Mouse (Mus musculus): ENCODE data around the gene Akap6. TPM values are rescaled to one million over a fixed set of nuclear protein-coding genes. Genes with fewer than 3 reads are reported as not detected.

The Akap6 gene
- polyA plus RNA-seq, 1 experiment from 2014 or later: 0.03 TPM

- no peak for DNase-seq
- H3K9me3 ChIP-seq (replicated peaks): no peaks in the 10 kb centered on the region
- H3K27me3 ChIP-seq: peaks cover 4% of the 10 kb centered on the region; the same call in 1 of the 2 replicates
- H3K36me3 ChIP-seq: no peaks in the 10 kb centered on the region
- H3K9ac ChIP-seq: no peak overlapping the region
- WGBS (ENCODE audit: insufficient replicate concordance): 21% methylated on average over 8 of the region's 8 CpGs
- no peak overlapping the region for H3K4me2 ChIP-seq
- no peak overlapping the region for H3K4me3 ChIP-seq (replicated peaks)
- ATAC-seq (ENCODE audit: low read depth): no peak
- no peaks in the 10 kb centered on the region for H3K4me1 ChIP-seq (replicated peaks)
- H3K27ac ChIP-seq: no peak overlapping the region
Observed at GRCm38 (mm10) chr12:52790350-52790768, 91.2 kb downstream of the Akap6 start.

GRCm38 (mm10) chr12:52794131-52794530 lies 94.9 kb downstream of the Akap6 start:
- H3K4me1 ChIP-seq (replicated peaks): no peaks in the 10 kb centered on the region
- no peak for ATAC-seq (ENCODE audit: low read depth)
- H3K9ac ChIP-seq: no peak overlapping the region
- H3K4me3 ChIP-seq (replicated peaks): no peak overlapping the region
- no peak for DNase-seq
- no peaks in the 10 kb centered on the region for H3K9me3 ChIP-seq (replicated peaks)
- H3K27me3 ChIP-seq: peaks cover 2% of the 10 kb centered on the region; the same call in 1 of the 2 replicates
- H3K36me3 ChIP-seq: no peaks in the 10 kb centered on the region
- H3K4me2 ChIP-seq: no peak overlapping the region
- H3K27ac ChIP-seq: no peak overlapping the region
- WGBS (ENCODE audit: insufficient replicate concordance): 75% methylated on average over 4 of the region's 4 CpGs

- ATAC-seq (ENCODE audit: low read depth) (no peak), DNase-seq (no peak)
- Histone ChIP-seq H3K27me3 (no peaks in the 10 kb centered on the region), H3K9ac (no peak overlapping the region), H3K36me3 (no peaks in the 10 kb centered on the region), H3K4me3 (replicated peaks) (no peak overlapping the region), H3K4me2 (no peak overlapping the region), H3K9me3 (replicated peaks) (no peaks in the 10 kb centered on the region), H3K4me1 (replicated peaks) (no peaks in the 10 kb centered on the region), H3K27ac (no peak overlapping the region)
- WGBS (ENCODE audit: insufficient replicate concordance): 74% methylated on average over 18 of the region's 18 CpGs
Observed at GRCm38 (mm10) chr12:52795551-52796470, 96.6 kb downstream of the Akap6 start.

GRCm38 (mm10) chr12:52796471-52796795 lies 97.2 kb downstream of the Akap6 start:
- no peak for ATAC-seq (ENCODE audit: low read depth)
- Histone ChIP-seq H3K36me3 (no peaks in the 10 kb centered on the region), H3K9ac (no peak overlapping the region), H3K4me3 (replicated peaks) (no peak overlapping the region), H3K27me3 (no peaks in the 10 kb centered on the region), H3K9me3 (replicated peaks) (no peaks in the 10 kb centered on the region), H3K4me2 (no peak overlapping the region), H3K4me1 (replicated peaks) (no peaks in the 10 kb centered on the region), H3K27ac (no peak overlapping the region)
- WGBS (ENCODE audit: insufficient replicate concordance): 50% methylated on average over 4 of the region's 4 CpGs
- no peak for DNase-seq

- DNase-seq (no peak), ATAC-seq (ENCODE audit: low read depth) (no peak)
- no peak overlapping the region for H3K4me3 ChIP-seq (replicated peaks)
- H3K9me3 ChIP-seq (replicated peaks): no peaks in the 10 kb centered on the region
- no peaks in the 10 kb centered on the region for H3K4me1 ChIP-seq (replicated peaks)
- no peak overlapping the region for H3K9ac ChIP-seq
- WGBS (ENCODE audit: insufficient replicate concordance): 68% methylated on average over 9 of the region's 9 CpGs
- H3K27ac ChIP-seq: no peak overlapping the region
- H3K27me3 ChIP-seq: no peaks in the 10 kb centered on the region
- H3K36me3 ChIP-seq: no peaks in the 10 kb centered on the region
- no peak overlapping the region for H3K4me2 ChIP-seq
Observed at GRCm38 (mm10) chr12:52799717-52800116, 100.5 kb downstream of the Akap6 start.

- H3K4me3 ChIP-seq (replicated peaks): no peak overlapping the region
Observed at GRCm38 (mm10) chr12:52806273-52806672, 107.1 kb downstream of the Akap6 start.

GRCm38 (mm10) chr12:52818588-52818987 lies 119.4 kb downstream of the Akap6 start:
- Histone ChIP-seq H3K4me2 (no peak overlapping the region), H3K9me3 (replicated peaks) (no peaks in the 10 kb centered on the region), H3K27ac (no peak overlapping the region), H3K9ac (no peak overlapping the region), H3K27me3 (no peaks in the 10 kb centered on the region), H3K4me3 (replicated peaks) (no peak overlapping the region), H3K36me3 (no peaks in the 10 kb centered on the region), H3K4me1 (replicated peaks) (0 out of 2 replicates have a peak, but pooled peaks cover 2% of the 10 kb centered on the region)
- no peak for DNase-seq
- ATAC-seq (ENCODE audit: low read depth): no peak
- 33% methylated on average over 7 of the region's 7 CpGs for WGBS (ENCODE audit: insufficient replicate concordance)

More at GRCm38 (mm10) chr12:52806273-52806672, 107.1 kb downstream of the Akap6 start:
- H3K36me3 ChIP-seq: no peaks in the 10 kb centered on the region
- H3K4me2 ChIP-seq: no peak overlapping the region
- no peak overlapping the region for H3K27ac ChIP-seq
- no peak for ATAC-seq (ENCODE audit: low read depth)
- no peaks in the 10 kb centered on the region for H3K9me3 ChIP-seq (replicated peaks)
- no peaks in the 10 kb centered on the region for H3K27me3 ChIP-seq
- H3K4me1 ChIP-seq (replicated peaks): no peaks in the 10 kb centered on the region
- DNase-seq: no peak
- H3K9ac ChIP-seq: no peak overlapping the region
- WGBS (ENCODE audit: insufficient replicate concordance): 55% methylated on average over 3 of the region's 3 CpGs

- 56% methylated on average over 5 of the region's 5 CpGs for WGBS (ENCODE audit: insufficient replicate concordance)
- no peak for ATAC-seq (ENCODE audit: low read depth)
Observed at GRCm38 (mm10) chr12:52824774-52825173, 125.6 kb downstream of the Akap6 start.

GRCm38 (mm10) chr12:52828944-52829736 lies 130.0 kb downstream of the Akap6 start:
- Histone ChIP-seq H3K4me3 (replicated peaks) (no peak overlapping the region), H3K4me2 (no peak overlapping the region), H3K27me3 (no peaks in the 10 kb centered on the region), H3K27ac (no peak overlapping the region), H3K4me1 (replicated peaks) (no peaks in the 10 kb centered on the region), H3K9me3 (replicated peaks) (no peaks in the 10 kb centered on the region), H3K9ac (no peak overlapping the region), H3K36me3 (no peaks in the 10 kb centered on the region)
- 19% methylated on average over 14 of the region's 14 CpGs for WGBS (ENCODE audit: insufficient replicate concordance)
- ATAC-seq (ENCODE audit: low read depth): no peak
- DNase-seq: no peak

More at GRCm38 (mm10) chr12:52824774-52825173, 125.6 kb downstream of the Akap6 start:
- Histone ChIP-seq H3K36me3 (no peaks in the 10 kb centered on the region), H3K9ac (no peak overlapping the region), H3K27me3 (no peaks in the 10 kb centered on the region), H3K27ac (no peak overlapping the region), H3K4me1 (replicated peaks) (no peaks in the 10 kb centered on the region), H3K9me3 (replicated peaks) (no peaks in the 10 kb centered on the region), H3K4me2 (no peak overlapping the region), H3K4me3 (replicated peaks) (no peak overlapping the region)
- no peak for DNase-seq

GRCm38 (mm10) chr12:52831782-52832181 lies 132.6 kb downstream of the Akap6 start:
- no peak overlapping the region for H3K27ac ChIP-seq
- H3K4me3 ChIP-seq (replicated peaks): no peak overlapping the region
- ATAC-seq (ENCODE audit: low read depth): no peak
- H3K9ac ChIP-seq: no peak overlapping the region
- no peaks in the 10 kb centered on the region for H3K9me3 ChIP-seq (replicated peaks)
- no peaks in the 10 kb centered on the region for H3K27me3 ChIP-seq
- H3K4me1 ChIP-seq (replicated peaks): 0 out of 2 replicates have a peak, but pooled peaks cover 3% of the 10 kb centered on the region
- no peaks in the 10 kb centered on the region for H3K36me3 ChIP-seq
- 55% methylated on average over 9 of the region's 9 CpGs for WGBS (ENCODE audit: insufficient replicate concordance)
- no peak for DNase-seq
- no peak overlapping the region for H3K4me2 ChIP-seq

- ATAC-seq (ENCODE audit: low read depth): no peak
- Histone ChIP-seq H3K9ac (no peak overlapping the region), H3K9me3 (replicated peaks) (no peaks in the 10 kb centered on the region), H3K27ac (no peak overlapping the region), H3K27me3 (no peaks in the 10 kb centered on the region), H3K4me3 (replicated peaks) (no peak overlapping the region), H3K36me3 (no peaks in the 10 kb centered on the region), H3K4me2 (no peak overlapping the region), H3K4me1 (replicated peaks) (0 out of 2 replicates have a peak, but pooled peaks cover 3% of the 10 kb centered on the region)
- WGBS (ENCODE audit: insufficient replicate concordance): 5% methylated on average over 4 of the region's 4 CpGs
- no peak for DNase-seq
Observed at GRCm38 (mm10) chr12:52832230-52832629, 133.0 kb downstream of the Akap6 start.
